Mouse (Mus musculus): ENCODE data around the gene 1700057G04Rik. TPM values are rescaled to one million over a fixed set of nuclear protein-coding genes. Genes with fewer than 3 reads are reported as not detected.

Gene 1700057G04Rik
- polyA plus RNA-seq, 1 experiment from 2014 or later = not detected

DNA sequence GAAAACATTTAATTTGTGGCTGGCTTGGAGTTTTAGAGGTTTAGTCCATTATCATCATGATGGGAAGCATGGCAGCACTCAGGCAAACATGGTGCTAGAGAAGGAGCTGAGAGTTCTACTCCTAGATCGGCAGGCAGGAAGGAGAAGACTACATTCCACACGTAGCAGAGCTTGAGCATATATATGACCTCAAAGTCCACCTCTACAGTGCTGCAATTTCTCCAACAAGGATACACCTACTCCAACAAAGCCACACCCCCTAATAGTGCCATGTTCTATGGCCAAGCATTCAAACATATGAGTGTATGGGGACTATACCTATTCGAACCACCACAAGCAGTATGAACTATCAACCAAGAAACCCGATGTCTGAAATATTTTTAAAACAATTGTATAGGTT lies 22.2 kb downstream of the 1700057G04Rik start:
- H3K9me3 ChIP-seq (replicated peaks; ENCODE audit: control insufficient read depth, low read length) = no peaks in the 10 kb centered on the region
- no peak overlapping the region for H3K4me2 ChIP-seq (ENCODE audit: low read depth, low read length)
- no peak overlapping the region for H3K4me3 ChIP-seq (ENCODE audit: low read depth, low read length)
- H3K27ac ChIP-seq (ENCODE audit: low read length) = no peak overlapping the region
- no peaks in the 10 kb centered on the region for H3K36me3 ChIP-seq (ENCODE audit: control insufficient read depth, insufficient read depth)
- no peaks in the 10 kb centered on the region for H3K4me1 ChIP-seq (ENCODE audit: control insufficient read depth, low read depth, low read length)
- no peaks in the 10 kb centered on the region for H3K27me3 ChIP-seq (ENCODE audit: control insufficient read depth, insufficient read depth, low read depth, low read length)
- ATAC-seq (ENCODE audit: low read depth) = no peak
- no peak overlapping the region for H3K9ac ChIP-seq (ENCODE audit: low read depth, low read length)
- WGBS (ENCODE audit: insufficient replicate concordance) = 68% methylated on average over 4 of the region's 4 CpGs

GRCm38 (mm10) chr9:92334845-92335244 lies 25.7 kb downstream of the 1700057G04Rik start:
- WGBS (ENCODE audit: insufficient replicate concordance) = 53% methylated on average over 10 of the region's 10 CpGs
- ATAC-seq (ENCODE audit: low read depth) = no peak
- H3K36me3 ChIP-seq (ENCODE audit: control insufficient read depth, insufficient read depth) = no peaks in the 10 kb centered on the region

DNA sequence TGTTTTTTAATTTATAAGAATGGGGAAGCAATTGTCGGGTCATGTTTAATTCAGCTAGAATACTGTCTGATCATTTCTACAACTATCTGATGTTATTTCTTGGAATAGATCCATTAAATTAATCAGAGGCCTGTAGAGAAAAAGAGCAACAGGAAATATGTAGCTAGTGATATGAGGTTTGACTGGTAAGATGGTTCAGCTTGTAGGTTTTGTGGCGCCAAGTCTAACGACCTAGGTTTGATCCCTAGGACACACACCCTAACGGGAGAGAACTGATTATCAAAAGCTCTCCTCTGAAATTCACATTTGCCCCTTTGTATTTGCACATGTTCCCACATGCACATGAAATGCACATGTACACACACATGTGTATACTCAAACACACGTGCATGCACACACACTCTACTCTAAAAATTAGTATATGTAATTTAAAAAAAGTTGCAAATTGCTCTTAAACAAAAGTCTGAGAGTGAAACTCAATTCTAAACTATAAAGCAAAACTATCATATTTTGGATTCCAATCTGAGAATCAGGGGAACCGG lies 26.2 kb downstream of the 1700057G04Rik start:
- Histone ChIP-seq H3K4me2 (ENCODE audit: low read depth, low read length) (no peak overlapping the region), H3K9ac (ENCODE audit: low read depth, low read length) (no peak overlapping the region), H3K9me3 (replicated peaks; ENCODE audit: control insufficient read depth, low read length) (no peaks in the 10 kb centered on the region), H3K27ac (ENCODE audit: low read length) (no peak overlapping the region), H3K4me1 (ENCODE audit: control insufficient read depth, low read depth, low read length) (no peaks in the 10 kb centered on the region), H3K4me3 (ENCODE audit: low read depth, low read length) (no peak overlapping the region), H3K36me3 (ENCODE audit: control insufficient read depth, insufficient read depth) (no peaks in the 10 kb centered on the region), H3K27me3 (ENCODE audit: control insufficient read depth, insufficient read depth, low read depth, low read length) (no peaks in the 10 kb centered on the region)
- 41% methylated on average over 6 of the region's 6 CpGs for WGBS (ENCODE audit: insufficient replicate concordance)
- no peak for ATAC-seq (ENCODE audit: low read depth)

More at GRCm38 (mm10) chr9:92334845-92335244, 25.7 kb downstream of the 1700057G04Rik start:
- Histone ChIP-seq H3K27me3 (ENCODE audit: control insufficient read depth, insufficient read depth, low read depth, low read length) (no peaks in the 10 kb centered on the region), H3K9ac (ENCODE audit: low read depth, low read length) (no peak overlapping the region), H3K4me1 (ENCODE audit: control insufficient read depth, low read depth, low read length) (no peaks in the 10 kb centered on the region), H3K27ac (ENCODE audit: low read length) (no peak overlapping the region), H3K9me3 (replicated peaks; ENCODE audit: control insufficient read depth, low read length) (no peaks in the 10 kb centered on the region), H3K4me3 (ENCODE audit: low read depth, low read length) (no peak overlapping the region), H3K4me2 (ENCODE audit: low read depth, low read length) (no peak overlapping the region)

GRCm38 (mm10) chr9:92337063-92337462 lies 27.9 kb downstream of the 1700057G04Rik start:
- no peak overlapping the region for H3K4me2 ChIP-seq (ENCODE audit: low read depth, low read length)
- no peak for ATAC-seq (ENCODE audit: low read depth)
- H3K27me3 ChIP-seq (ENCODE audit: control insufficient read depth, insufficient read depth, low read depth, low read length) = no peaks in the 10 kb centered on the region
- 74% methylated on average over 1 of the region's 1 CpGs for WGBS (ENCODE audit: insufficient replicate concordance)
- H3K9me3 ChIP-seq (replicated peaks; ENCODE audit: control insufficient read depth, low read length) = no peaks in the 10 kb centered on the region
- no peaks in the 10 kb centered on the region for H3K36me3 ChIP-seq (ENCODE audit: control insufficient read depth, insufficient read depth)
- no peaks in the 10 kb centered on the region for H3K4me1 ChIP-seq (ENCODE audit: control insufficient read depth, low read depth, low read length)
- H3K4me3 ChIP-seq (ENCODE audit: low read depth, low read length) = no peak overlapping the region
- H3K27ac ChIP-seq (ENCODE audit: low read length) = no peak overlapping the region
- no peak overlapping the region for H3K9ac ChIP-seq (ENCODE audit: low read depth, low read length)

DNA sequence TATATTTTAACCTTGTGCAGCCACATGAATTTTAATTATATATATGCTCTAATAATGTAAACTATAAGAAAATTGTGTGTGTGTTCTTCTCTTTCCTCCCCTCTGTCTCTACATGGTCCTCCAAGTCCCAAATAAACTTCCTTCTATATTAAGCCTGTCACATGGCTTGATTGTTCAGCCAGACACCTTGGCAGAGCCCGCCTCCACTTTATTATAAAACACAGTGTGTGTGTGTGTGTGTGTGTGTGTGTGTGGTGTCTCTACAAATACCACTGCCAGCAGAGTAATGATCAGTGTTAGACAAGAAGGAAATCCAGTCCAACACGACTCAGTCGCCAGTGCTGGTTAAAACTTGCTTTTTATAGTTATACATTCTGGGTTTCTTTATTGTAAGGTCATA lies 28.5 kb downstream of the 1700057G04Rik start:
- 67% methylated on average over 3 of the region's 3 CpGs for WGBS (ENCODE audit: insufficient replicate concordance)
- H3K4me3 ChIP-seq (ENCODE audit: low read depth, low read length) = no peak overlapping the region
- no peaks in the 10 kb centered on the region for H3K27me3 ChIP-seq (ENCODE audit: control insufficient read depth, insufficient read depth, low read depth, low read length)
- H3K9me3 ChIP-seq (replicated peaks; ENCODE audit: control insufficient read depth, low read length) = no peaks in the 10 kb centered on the region
- no peak overlapping the region for H3K4me2 ChIP-seq (ENCODE audit: low read depth, low read length)
- no peak overlapping the region for H3K27ac ChIP-seq (ENCODE audit: low read length)
- no peak for ATAC-seq (ENCODE audit: low read depth)
- H3K4me1 ChIP-seq (ENCODE audit: control insufficient read depth, low read depth, low read length) = no peaks in the 10 kb centered on the region
- no peak overlapping the region for H3K9ac ChIP-seq (ENCODE audit: low read depth, low read length)
- H3K36me3 ChIP-seq (ENCODE audit: control insufficient read depth, insufficient read depth) = no peaks in the 10 kb centered on the region

DNA sequence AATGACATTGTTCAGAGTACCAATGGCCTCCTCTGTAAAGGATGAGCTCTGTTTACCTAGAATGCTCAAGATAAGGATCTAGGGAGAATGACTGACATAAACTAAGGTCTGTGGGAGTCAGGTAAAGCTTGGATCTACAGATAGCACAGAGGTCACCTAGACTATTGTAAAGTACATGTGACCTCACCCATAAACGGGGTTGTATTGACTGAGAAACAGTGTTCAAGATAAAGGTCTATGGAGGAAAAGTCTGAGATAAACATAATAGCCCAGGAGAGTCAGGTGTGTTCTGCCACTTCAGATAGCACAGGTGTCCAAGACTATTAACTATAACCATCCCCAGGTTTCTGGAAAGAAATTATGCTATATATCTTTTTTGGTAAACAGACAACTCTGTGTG lies 29.8 kb downstream of the 1700057G04Rik start:
- no peak overlapping the region for H3K27ac ChIP-seq (ENCODE audit: low read length)
- H3K4me3 ChIP-seq (ENCODE audit: low read depth, low read length) = no peak overlapping the region
- H3K36me3 ChIP-seq (ENCODE audit: control insufficient read depth, insufficient read depth) = no peaks in the 10 kb centered on the region
- WGBS (ENCODE audit: insufficient replicate concordance) = 37% methylated on average over 1 of the region's 1 CpGs
- no peak overlapping the region for H3K9ac ChIP-seq (ENCODE audit: low read depth, low read length)
- no peaks in the 10 kb centered on the region for H3K9me3 ChIP-seq (replicated peaks; ENCODE audit: control insufficient read depth, low read length)
- no peaks in the 10 kb centered on the region for H3K27me3 ChIP-seq (ENCODE audit: control insufficient read depth, insufficient read depth, low read depth, low read length)
- no peak for ATAC-seq (ENCODE audit: low read depth)
- no peaks in the 10 kb centered on the region for H3K4me1 ChIP-seq (ENCODE audit: control insufficient read depth, low read depth, low read length)
- no peak overlapping the region for H3K4me2 ChIP-seq (ENCODE audit: low read depth, low read length)

DNA sequence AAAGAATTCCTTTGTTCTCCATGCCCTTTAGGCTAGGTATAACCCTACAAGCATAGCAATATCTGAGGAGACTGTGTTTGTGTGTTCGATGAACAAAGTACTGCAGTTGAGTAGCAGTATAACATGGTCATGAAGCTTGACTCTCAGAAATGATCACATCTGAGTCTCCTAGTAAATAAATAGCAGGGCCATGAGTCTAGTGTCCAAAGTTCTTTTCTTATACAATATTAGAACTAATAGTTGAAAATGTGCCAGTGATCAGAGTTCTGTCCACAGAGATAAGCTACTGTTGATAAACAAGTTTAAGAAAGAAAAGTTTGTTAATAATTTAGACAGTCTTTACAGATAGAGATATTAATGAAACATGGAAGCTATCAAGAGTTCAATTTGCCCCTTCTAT lies 42.7 kb downstream of the 1700057G04Rik start:
- no peak overlapping the region for H3K9ac ChIP-seq (ENCODE audit: low read depth, low read length)
- no peaks in the 10 kb centered on the region for H3K9me3 ChIP-seq (replicated peaks; ENCODE audit: control insufficient read depth, low read length)
- no peaks in the 10 kb centered on the region for H3K27me3 ChIP-seq (ENCODE audit: control insufficient read depth, insufficient read depth, low read depth, low read length)
- no peaks in the 10 kb centered on the region for H3K4me1 ChIP-seq (ENCODE audit: control insufficient read depth, low read depth, low read length)
- WGBS (ENCODE audit: insufficient replicate concordance) = 76% methylated on average over 1 of the region's 1 CpGs
- H3K36me3 ChIP-seq (ENCODE audit: control insufficient read depth, insufficient read depth) = no peaks in the 10 kb centered on the region
- H3K4me3 ChIP-seq (ENCODE audit: low read depth, low read length) = no peak overlapping the region
- peak; percentile 24; the same call in 1 of the 2 replicates for ATAC-seq (ENCODE audit: low read depth)
- no peak overlapping the region for H3K27ac ChIP-seq (ENCODE audit: low read length)
- no peak overlapping the region for H3K4me2 ChIP-seq (ENCODE audit: low read depth, low read length)

- no peak overlapping the region for H3K4me2 ChIP-seq (ENCODE audit: low read depth, low read length)
- H3K27me3 ChIP-seq (ENCODE audit: control insufficient read depth, insufficient read depth, low read depth, low read length) = no peaks in the 10 kb centered on the region
- H3K36me3 ChIP-seq (ENCODE audit: control insufficient read depth, insufficient read depth) = no peaks in the 10 kb centered on the region
- no peaks in the 10 kb centered on the region for H3K4me1 ChIP-seq (ENCODE audit: control insufficient read depth, low read depth, low read length)
- no peak for ATAC-seq (ENCODE audit: low read depth)
- 38% methylated on average over 3 of the region's 3 CpGs for WGBS (ENCODE audit: insufficient replicate concordance)
- no peak overlapping the region for H3K9ac ChIP-seq (ENCODE audit: low read depth, low read length)
- no peak overlapping the region for H3K4me3 ChIP-seq (ENCODE audit: low read depth, low read length)
- no peak overlapping the region for H3K27ac ChIP-seq (ENCODE audit: low read length)
- no peaks in the 10 kb centered on the region for H3K9me3 ChIP-seq (replicated peaks; ENCODE audit: control insufficient read depth, low read length)
These were observed 44.1 kb downstream of the 1700057G04Rik start for GRCm38 (mm10) chr9:92353306-92353705.

GRCm38 (mm10) chr9:92360691-92361310 lies 51.6 kb downstream of the 1700057G04Rik start:
- Histone ChIP-seq H3K27me3 (ENCODE audit: control insufficient read depth, insufficient read depth, low read depth, low read length) (no peaks in the 10 kb centered on the region), H3K4me1 (ENCODE audit: control insufficient read depth, low read depth, low read length) (no peaks in the 10 kb centered on the region), H3K4me3 (ENCODE audit: low read depth, low read length) (no peak overlapping the region), H3K27ac (ENCODE audit: low read length) (no peak overlapping the region), H3K9ac (ENCODE audit: low read depth, low read length) (no peak overlapping the region), H3K4me2 (ENCODE audit: low read depth, low read length) (no peak overlapping the region), H3K9me3 (replicated peaks; ENCODE audit: control insufficient read depth, low read length) (no peaks in the 10 kb centered on the region), H3K36me3 (ENCODE audit: control insufficient read depth, insufficient read depth) (no peaks in the 10 kb centered on the region)
- ATAC-seq (ENCODE audit: low read depth) = no peak
- 51% methylated on average over 1 of the region's 1 CpGs for WGBS (ENCODE audit: insufficient replicate concordance)

All from liver, embryonic 16.5 days (tissue).